Mouse (Mus musculus): ENCODE measurements around the gene Olfr1393.
"Not testable (repeated sequence)": the region's sequence is repeated elsewhere in the genome, so short reads cannot be mapped to it uniquely, and the experiment has no call there.

Olfr1393 gene

GRCm38 (mm10) chr11:49252048-49252447, 26.1 kb upstream of the Olfr1393 start:
- peak; percentile 68 for DNase-seq

GRCm38 (mm10) chr11:49253035-49253434, 25.1 kb upstream of the Olfr1393 start:
- peak; percentile 94 for DNase-seq

- no peak for DNase-seq
Observed at GRCm38 (mm10) chr11:49259296-49259695, 18.8 kb upstream of the Olfr1393 start.

GRCm38 (mm10) chr11:49259829-49260228, 18.3 kb upstream of the Olfr1393 start:
- DNase-seq, result peak; percentile 81

GRCm38 (mm10) chr11:49260598-49261312, 17.3 kb upstream of the Olfr1393 start:
- DNase-seq, result peak; percentile 96

- DNase-seq, result no peak
Observed at GRCm38 (mm10) chr11:49261313-49261855, 16.7 kb upstream of the Olfr1393 start.

GRCm38 (mm10) chr11:49262286-49262685, 15.8 kb upstream of the Olfr1393 start:
- peak; percentile 92 for DNase-seq

GRCm38 (mm10) chr11:49263149-49263548, 15.0 kb upstream of the Olfr1393 start:
- DNase-seq, result no peak

GRCm38 (mm10) chr11:49264081-49264480, 14.0 kb upstream of the Olfr1393 start:
- peak; percentile 90 for DNase-seq

GRCm38 (mm10) chr11:49264622-49265021, 13.5 kb upstream of the Olfr1393 start:
- DNase-seq, result no peak

- peak; percentile 78 for DNase-seq
Observed at GRCm38 (mm10) chr11:49265101-49265500, 13.0 kb upstream of the Olfr1393 start.

- peak; percentile 76 for DNase-seq
Observed at GRCm38 (mm10) chr11:49266671-49267070, 11.4 kb upstream of the Olfr1393 start.

GRCm38 (mm10) chr11:49267316-49267715, 10.8 kb upstream of the Olfr1393 start:
- DNase-seq, result peak; percentile 87

- peak; percentile 91 for DNase-seq
Observed at GRCm38 (mm10) chr11:49267970-49268579, 10.0 kb upstream of the Olfr1393 start.

GRCm38 (mm10) chr11:49269761-49270160, 8.3 kb upstream of the Olfr1393 start:
- peak; percentile 73 for DNase-seq

GRCm38 (mm10) chr11:49270368-49270767, 7.7 kb upstream of the Olfr1393 start:
- DNase-seq, result peak; percentile 61

- peak; percentile 89 for DNase-seq
Observed at GRCm38 (mm10) chr11:49271334-49271733, 6.8 kb upstream of the Olfr1393 start.

- peak; percentile 82 for DNase-seq
Observed at GRCm38 (mm10) chr11:49273834-49274519, 4.1 kb upstream of the Olfr1393 start.

- peak; percentile 14 for DNase-seq
Observed at GRCm38 (mm10) chr11:49284982-49285381, 6.9 kb downstream of the Olfr1393 start, which contains the start of gene Olfr1392. Olfr1392 (plus strand) TSS chr11:49285282.

- DNase-seq, result peak; percentile 5
Observed at GRCm38 (mm10) chr11:49287251-49287650, 9.1 kb downstream of the Olfr1393 start.

GRCm38 (mm10) chr11:49292777-49293176, 14.7 kb downstream of the Olfr1393 start:
- DNase-seq, result peak; percentile 16

- no peak for DNase-seq
Observed at GRCm38 (mm10) chr11:49304441-49304840, 26.3 kb downstream of the Olfr1393 start, which contains the start of gene Olfr10. Olfr10 (plus strand) TSS chr11:49304741.

- DNase-seq, result not testable (repeated sequence)
Observed at GRCm38 (mm10) chr11:49308547-49308946, 30.4 kb downstream of the Olfr1393 start.

All from heart, adult 11 months (tissue).